Mouse (Mus musculus): ENCODE results near the gene Atat1. TPM values are rescaled to one million over a fixed set of nuclear protein-coding genes. Genes with fewer than 3 reads are reported as not detected.
A peak's percentile ranks its signal among the peaks of the same experiment; 100 is the strongest.

Atat1 gene
- polyA plus RNA-seq, 3 experiments from 2014 or later, result 9.5 to 16.2 (median 10.5) TPM

DNA sequence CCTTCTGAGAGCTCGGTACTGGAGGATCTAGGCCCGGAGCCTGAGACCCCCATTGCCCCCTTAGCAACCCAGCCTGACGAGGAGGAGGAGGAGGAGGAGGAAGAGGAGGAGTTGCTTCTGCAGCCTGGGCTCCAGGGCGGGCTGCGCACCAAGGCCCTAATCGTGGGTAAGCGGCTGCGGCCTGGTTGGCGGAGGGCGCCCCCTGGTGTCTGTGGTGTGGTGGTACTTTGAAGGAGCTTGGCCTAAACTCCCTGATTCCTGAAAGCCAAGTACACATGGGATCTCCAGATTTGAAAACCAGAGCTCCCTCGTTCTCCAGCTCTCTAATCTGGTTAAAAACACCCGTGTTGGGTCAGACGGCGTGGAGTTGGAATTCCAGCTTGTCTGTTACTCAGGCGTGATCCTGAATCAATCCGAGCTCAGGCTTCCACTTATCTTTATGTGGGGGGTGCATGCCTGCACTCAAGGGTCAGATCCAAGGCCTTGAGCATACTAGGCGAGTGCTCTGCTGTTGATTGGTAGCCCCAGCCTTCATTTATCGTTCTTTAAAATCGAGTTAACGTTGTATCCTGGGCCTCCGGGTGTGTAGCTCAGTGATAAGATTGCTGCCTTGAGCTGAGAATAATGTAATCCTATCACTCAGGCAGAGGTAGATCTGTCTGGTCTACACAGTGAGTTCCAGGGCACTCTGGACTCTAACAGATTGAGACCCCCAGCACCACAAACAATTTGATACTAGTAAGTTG lies 35.9 kb downstream of the Atat1 start:
- ATAC-seq, result no peak

DNA sequence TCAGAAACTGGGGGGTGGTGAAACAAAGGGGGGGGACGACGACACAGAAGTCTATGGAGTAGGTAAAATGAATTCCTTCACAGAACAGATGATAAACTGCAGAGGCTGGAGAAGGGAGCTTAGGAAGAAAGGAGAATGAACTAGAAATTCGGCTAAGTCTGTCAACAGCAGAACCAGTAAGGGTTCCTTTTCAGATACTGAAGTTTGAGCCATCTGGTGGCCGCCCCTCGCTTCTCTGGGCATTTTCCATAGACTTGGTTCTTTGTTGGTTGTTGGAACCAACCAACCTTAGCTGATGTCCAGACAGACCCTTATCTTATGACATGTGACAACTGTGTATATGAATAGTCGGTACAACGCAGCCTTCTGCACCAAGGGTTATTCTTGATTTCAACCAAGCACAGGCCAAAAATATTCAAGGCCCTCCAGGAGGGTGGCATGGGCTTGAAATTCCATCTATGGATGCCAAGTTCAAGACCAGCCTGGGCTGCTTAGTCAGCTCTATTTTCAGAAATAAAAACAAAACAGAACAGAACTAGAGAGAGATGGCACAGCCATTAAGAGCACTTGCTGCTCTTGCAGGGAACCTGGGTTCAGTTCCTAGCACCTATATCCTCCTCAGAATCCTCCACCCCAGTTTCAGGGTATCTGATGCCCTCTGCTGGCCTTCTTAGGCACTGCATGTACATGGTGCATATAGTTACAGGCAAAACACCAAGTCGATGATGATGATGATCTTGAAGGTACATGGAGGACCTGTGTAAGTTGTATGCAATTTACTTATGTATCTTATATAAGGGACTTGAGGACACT lies 38.8 kb downstream of the Atat1 start:
- no peak for ATAC-seq

DNA sequence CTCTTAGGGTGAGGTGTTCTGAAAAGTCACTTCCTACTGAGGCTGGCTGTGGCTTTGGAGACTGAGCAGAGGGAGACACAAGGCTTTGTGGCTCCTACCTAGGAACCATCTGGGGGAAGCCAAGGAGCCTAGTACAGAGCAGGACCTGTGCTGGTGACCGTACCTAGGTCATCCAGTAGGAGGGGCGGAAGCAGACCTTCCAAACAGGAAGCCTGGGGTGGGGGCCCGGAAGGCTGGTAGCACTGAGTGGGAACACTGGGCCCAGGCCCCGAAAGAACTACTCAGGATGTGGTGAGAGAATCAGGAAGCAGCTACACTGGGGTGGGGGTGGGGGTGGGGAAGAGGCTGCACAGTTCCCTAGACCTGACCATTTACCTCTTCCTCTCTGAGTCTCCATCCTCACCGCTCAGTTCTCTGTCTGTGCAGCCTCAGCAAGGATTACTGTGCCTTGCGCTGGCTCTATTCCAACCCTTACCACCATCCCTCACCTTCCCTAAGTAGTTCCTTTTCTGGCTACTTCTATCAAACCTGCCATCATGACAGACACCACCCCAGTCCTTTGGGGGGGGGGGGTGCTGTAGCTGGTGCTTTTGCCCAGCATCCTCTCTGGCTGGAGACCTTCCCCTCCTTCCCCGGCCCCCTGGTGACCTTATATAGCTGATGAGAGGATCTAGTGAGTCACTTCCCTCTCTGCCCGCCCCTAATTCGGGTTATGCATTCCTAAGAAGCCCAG lies 39.6 kb downstream of the Atat1 start:
- peak; percentile 75 for ATAC-seq

DNA sequence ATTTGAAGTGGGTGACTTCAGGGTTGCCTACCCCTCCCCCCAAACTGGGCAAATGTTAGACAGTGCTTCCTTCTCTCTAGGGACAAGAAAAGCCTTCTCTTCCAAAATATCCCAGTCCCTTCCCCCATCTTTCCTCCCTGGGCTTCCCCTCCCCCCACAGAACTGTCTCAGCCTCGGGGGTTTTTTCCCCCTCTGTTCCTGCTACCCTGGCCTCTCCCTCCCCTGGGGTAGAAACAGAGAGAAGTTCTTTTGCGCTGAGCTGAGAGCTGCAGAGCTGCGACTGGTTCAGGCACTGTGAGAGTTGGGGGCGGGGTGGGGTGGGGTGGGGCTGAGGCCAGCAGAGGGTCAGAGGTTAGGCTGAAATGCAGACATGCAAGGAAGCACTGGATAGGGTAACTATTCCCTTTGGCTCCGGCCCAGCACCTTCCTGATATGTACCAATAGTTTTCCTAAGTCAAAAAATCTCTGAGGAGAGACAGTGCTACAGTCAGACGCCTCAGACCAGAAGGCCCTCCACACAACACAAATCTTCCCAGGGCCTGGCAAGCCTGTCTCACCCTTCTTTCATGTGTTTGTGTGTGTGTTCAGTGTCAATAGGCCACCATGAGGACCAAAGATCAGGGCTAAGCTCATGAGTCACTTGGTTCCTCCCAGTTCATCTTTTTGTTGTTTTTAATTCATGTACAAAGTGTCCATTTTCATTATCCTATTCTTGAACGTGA lies 40.4 kb downstream of the Atat1 start:
- no peak for ATAC-seq

DNA sequence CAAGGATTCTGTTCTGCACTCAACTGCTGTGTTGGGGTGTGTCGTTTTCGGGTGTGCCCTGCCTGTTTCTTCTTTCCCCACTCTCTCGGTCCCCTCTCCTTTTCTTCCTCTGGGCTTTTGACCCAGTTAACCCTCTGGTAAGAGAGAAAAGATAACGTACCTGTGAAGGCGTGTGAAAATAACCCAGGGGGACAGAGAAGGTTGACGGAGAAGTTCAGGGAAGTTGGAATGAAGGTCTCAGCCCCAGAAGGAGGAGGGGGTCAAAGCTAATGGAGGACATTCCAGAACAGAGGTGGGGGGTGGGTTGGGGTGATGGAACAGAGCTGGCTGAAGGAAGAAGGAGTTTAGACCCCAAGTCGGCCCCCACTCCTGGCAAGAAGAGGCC lies 40.9 kb downstream of the Atat1 start:
- ATAC-seq, result no peak

DNA sequence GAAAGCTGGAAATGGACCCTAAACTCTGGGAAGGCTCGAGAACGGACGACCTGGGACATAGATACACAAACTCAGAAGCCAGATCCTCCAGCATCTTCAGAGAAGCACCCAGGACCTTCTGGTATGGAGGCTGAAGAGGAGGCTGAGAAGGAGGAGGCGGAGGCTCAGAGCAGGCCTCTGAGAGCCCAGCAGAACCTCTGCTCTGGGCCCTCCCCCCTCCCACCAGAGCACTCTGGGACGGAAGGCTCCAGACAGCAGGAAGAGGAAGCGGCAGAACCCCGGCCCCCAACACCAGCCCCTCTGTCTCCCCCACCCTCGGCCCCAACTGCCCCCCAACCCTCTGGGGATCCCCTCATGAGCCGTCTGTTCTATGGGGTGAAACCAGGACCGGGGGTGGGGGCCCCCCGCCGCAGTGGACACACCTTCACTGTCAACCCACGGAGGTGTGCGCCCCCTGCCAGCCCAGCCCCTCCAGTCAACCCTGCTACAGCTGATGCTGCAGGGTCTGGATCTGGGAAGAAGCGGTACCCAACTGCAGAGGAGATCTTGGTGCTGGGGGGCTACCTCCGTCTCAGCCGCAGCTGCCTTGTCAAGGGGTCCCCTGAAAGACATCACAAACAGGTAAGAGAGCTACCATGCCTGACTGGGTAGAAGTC lies 41.6 kb downstream of the Atat1 start:
- ATAC-seq, result peak; percentile 45

DNA sequence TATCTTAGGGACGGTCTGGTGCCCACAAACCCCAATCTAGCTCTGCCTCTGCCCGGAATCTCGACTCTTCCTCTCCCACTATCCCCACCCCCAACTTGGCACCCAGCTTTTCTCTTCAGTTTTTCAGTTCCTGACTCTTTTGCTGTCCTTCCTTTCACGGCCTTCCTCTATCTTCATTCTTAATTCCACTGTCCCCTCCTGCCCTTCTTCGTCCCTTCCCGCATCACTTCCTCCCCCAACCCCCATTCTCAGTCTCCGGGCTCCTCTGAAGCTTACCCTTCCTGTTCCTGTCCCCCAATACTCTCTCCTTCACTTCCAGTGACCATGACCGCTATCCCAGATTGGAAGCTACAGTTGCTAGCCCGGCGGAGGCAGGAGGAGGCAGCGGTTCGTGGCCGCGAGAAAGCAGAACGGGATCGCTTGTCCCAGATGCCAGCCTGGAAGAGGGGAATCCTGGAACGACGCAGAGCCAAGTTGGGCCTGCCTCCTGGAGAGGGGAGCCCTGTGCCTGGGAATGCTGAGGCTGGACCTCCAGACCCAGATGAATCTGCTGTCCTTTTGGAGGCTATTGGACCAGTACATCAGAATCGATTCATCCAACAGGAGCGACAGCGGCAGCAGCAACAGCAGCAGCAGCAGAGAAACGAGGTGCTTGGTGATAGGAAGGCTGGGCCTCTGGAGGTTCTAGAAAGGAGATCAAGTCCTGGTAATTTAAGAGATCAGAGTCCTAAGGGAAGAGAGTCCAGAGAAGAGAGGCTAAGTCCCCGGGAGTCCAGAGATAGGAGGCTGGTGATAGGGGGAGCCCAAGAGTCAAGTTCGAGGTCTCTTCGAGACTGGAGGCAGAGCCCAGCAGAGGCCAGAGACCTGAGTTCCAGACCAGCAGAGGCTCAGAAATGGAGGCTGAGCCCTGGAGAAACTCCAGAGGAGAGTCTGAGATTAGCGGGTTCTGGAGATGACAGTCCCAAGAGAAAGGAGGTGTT lies 42.7 kb downstream of the Atat1 start:
- ATAC-seq, result no peak

DNA sequence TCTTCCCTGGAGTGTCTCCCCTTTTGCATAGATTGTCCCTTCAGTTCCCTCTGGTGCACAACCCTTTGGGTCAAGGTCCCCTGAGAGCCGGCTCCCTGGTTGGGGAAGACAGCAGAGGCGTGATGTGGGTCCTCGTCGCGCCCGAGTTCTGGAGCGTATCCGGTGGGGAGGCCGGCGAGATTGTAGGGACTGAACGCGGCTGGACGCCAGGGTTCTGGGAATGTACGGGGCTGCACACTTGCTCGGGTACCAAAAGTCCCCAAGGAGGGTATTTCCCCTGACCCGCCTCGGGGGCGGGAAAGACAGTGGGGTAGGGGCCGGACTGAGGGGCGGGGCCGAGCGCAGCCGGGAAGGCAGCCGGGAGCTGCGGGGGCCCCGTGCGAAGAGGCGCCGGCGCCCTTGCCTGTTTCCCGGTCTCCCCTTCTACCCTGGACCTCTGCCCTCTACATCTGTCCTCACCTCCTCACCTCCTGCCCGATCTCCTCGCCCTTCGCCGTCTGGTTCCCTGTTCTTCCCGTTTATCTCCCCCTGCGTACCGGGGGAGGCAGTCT lies 43.5 kb downstream of the Atat1 start:
- ATAC-seq, result no peak

DNA sequence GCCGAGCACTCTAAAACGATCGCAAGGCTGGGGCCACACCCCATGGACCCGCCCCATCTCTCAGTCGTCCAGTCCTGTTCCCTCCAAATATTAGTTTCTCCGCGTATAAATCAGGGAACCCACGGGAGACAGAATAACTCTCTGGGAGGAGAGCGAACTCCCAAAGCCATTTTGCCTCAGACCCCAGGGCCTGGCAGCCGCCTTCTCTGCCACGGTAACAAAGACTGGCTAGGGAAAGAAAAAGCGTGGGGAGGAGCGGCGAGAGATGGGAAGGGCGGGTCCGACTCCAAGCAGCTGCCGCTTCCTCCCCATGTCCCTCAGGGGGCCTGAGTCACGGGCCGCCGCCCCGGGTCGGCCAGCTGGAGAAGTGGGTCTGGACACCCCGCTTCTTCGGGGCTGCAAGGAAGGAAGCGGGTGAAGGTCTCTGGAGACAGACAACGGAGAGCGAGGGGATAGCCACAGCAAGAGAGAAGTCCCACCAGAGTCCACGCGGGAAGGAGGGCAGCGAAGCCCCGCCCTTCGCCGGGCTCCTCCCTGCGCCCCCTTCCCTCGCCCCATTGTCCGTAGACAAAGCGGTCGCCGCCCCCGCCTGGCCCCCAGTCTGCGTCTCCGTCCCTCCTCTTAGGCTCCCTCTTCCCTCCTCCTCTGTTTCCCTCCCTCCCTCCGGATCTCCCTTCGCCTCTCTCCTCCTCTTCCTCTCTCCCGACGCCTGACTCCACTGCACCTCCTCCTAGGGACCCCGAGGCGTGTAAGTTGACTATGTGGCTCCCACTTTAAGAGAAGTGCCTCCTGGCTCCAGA lies 44.2 kb downstream of the Atat1 start, which contains the start of gene Ppp1r18:
TSS of gene Ppp1r18 (plus strand) at position 113 of the 800 bp plus-strand sequence.
- ATAC-seq, result no peak

DNA sequence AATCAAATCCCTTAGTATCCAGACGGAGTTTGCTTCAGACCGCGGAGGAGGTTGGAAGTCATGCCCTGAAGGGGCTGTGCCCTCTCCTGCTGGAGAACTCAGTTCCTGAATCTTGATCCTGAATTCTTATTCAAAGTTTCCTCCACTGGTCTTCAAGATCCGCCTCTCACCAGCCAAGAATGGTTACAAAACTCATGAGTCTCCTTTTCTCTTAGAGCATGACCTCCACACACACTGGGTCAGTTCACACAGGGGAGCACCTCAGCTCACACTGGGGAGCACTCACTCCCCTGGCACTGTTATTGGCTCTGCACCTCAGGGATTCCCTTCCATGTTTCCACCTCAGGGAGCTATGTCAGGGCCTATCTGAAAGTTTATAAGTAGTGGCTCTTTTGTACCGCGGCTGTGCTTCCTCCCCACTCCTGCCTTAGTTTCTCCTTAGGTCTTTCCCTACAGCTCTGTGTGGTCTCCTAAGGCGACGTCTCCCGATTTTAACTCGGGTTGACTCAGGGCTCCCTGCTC lies 45.0 kb downstream of the Atat1 start:
- no peak for ATAC-seq

DNA sequence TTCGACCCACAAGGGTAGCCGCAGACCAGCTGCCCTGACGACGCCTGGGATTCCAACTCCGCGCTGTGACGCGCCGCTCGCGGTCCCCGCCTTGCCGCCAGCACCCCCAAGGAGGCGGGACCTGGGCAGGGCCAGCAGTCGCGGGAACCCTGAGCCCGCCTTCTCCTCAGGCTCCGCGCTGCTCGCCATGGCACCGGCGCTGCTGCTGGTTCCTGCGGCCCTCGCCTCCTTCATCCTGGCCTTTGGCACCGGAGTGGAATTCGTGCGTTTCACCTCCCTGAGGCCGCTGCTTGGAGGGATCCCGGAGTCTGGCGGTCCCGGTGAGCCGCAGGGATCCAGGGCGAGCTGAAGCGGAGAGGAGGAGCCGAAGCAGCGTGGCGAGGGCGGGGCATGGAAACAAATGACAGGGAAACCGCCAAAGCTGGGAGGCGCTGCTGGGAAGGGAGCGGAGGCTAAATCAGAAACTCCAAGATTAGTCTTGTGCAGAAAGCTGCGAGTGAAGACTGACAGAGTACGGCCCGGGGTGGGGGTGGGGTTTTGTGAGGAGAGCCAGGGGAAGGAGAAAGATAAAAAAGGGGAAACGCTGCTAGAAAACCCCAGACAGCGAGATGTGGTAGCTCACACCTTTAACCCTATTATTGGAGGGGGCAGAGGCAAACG lies 48.5 kb downstream of the Atat1 start, which contains the start of gene Nrm:
TSS of gene Nrm (plus strand) at position 121 of the 660 bp plus-strand sequence.
- ATAC-seq, result peak; percentile 89

DNA sequence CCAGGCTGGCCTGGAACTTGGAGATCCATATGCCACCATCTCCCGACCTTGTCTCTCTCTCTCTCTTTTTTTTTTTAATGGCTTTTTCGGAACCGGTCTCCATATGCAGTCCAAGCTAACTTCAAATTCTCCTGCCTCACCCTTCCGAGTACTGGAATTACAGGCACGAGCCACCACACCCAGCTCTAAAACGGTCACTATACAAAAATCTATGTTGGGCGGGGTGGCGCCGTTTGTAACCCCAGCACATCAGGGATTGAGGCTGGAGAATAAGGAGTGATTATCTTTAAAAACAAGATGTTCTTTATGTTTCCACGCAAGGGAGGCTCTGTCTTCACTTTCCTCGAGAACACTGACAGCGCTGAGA lies 49.1 kb downstream of the Atat1 start:
- ATAC-seq, result no peak

DNA sequence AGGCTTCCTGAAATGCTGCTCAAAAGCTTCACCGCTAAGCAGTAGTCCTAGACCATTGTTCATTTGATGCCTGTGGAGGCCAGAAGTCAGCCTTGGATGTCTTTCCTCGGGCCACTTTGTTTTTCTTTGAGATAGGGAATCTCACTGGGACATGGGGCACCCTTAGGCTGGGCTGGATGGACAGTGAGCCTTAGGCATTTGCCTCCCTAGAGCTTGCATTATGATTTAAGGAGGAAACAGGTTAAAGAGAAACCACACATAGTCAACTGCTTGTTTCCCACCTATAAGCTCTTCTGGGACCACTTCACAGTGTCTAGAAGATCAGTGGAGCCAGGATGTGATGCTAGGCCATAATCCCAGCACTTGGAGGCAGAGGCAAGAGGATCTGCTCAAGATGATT lies 50.0 kb downstream of the Atat1 start:
- ATAC-seq, result no peak

DNA sequence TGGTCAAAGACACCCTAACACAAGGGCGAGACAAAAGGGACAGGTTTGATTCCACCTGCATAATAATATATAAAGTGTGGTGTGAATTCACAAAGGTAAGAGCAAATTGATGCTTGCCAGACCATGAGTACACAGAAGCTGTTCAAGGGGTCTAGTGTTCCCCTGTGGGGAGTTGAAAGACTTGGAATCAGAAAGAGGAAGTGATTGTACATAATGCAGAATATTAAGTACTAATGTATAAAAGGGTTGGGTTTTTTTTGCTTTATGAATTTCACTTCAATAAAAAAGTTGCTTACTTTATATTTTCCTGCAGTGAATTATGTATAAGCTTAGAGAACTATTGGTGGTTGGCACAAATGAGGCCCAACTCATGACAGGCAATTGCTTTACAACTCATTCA lies 50.5 kb downstream of the Atat1 start:
- ATAC-seq, result no peak

DNA sequence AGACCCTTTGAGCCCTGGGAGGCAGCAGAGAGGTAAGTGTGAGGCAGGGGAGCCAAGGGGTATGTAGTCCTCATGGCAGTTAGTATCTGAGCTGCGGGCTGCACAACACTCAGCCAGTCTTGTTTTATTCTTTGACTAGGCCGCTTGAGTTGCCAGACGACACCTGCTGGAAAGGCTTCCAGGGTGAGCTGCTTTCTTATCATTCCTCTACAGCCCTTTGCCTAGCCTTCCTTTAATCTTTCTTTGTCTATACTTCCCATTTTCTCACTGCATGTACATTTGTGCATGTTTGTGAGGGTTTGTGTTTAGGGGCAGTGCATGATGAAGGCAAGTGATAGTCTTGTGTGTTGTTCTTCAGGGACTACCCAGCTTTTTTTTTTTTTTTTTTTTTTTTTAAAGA lies 58.9 kb downstream of the Atat1 start:
- ATAC-seq, result no peak

DNA sequence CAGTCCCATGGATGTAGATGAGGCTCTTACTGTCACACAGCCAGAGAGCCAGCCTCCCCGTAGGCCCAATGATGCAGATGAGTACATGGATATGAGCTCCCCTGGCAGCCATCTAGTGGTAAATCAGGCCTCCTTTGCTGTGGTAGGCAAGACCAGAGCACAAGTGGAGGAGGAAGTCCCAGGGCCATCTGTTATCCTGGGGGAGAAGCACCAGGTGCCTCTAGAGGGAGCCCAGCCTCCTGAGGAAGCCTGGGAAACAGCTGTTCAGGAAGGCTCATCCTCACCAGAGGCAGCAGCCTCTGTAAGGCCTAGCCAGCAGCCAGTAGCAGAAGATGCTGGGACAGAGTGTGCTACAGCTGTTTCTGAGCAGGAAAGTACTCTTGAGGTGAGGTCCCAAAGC lies 61.8 kb downstream of the Atat1 start:
- ATAC-seq, result no peak
